In genomic region chr9:119958835-119959234, GRCm38 (mm10) we compare ENCODE assay signal across 16 mouse cellular contexts. TPM values are rescaled to one million over a fixed set of nuclear protein-coding genes. Genes with fewer than 3 reads are reported as not detected.
"Had no signal": no experiment of that assay in that cellular context is flagged by ENCODE, and none has a peak within 500 bp of the region (broad histone marks: within the 10 kb centered on the region; RNA-seq: fewer than 3 reads in every experiment).

No protein-coding gene starts in this region.

- ATAC-seq: liver, postnatal 0 days; lung, postnatal 0 days had no signal

- H3K9me3 ChIP-seq: kidney, embryonic 15.5 days; limb, embryonic 12.5 days; limb, embryonic 15.5 days had no signal

- DNase-seq: kidney, postnatal 10 days; left cerebral cortex, postnatal 4 days; liver, postnatal 0 days; lung, embryonic 14.5 days; midbrain, embryonic 14.5 days; thymus, adult 18-20 months; thymus, postnatal 36 days had no signal

- H3K4me3 ChIP-seq: kidney, embryonic 15.5 days; limb, embryonic 12.5 days; limb, embryonic 15.5 days had no signal

- H3K27ac ChIP-seq: kidney, embryonic 15.5 days; limb, embryonic 12.5 days; limb, embryonic 15.5 days; liver, embryonic 14.5 days had no signal

- H3K4me2 ChIP-seq: kidney, embryonic 15.5 days; limb, embryonic 12.5 days; limb, embryonic 15.5 days; liver, embryonic 11.5 days; lung, embryonic 14.5 days; midbrain, embryonic 11.5 days had no signal

- H3K27me3 ChIP-seq: kidney, embryonic 15.5 days; limb, embryonic 15.5 days had no signal

- H3K9ac ChIP-seq: kidney, embryonic 15.5 days; limb, embryonic 12.5 days; limb, embryonic 15.5 days; liver, embryonic 14.5 days; liver, postnatal 0 days; lung, embryonic 14.5 days had no signal

- H3K36me3 ChIP-seq: kidney, embryonic 15.5 days; limb, embryonic 12.5 days; limb, embryonic 15.5 days had no signal

RNA-seq across cellular contexts. Expression of gene Ttc21a, which starts 21.4 kb away (rescaled TPM):
- total RNA-seq: megakaryocyte-erythroid progenitor cell, adult 5-6 weeks had no signal
- polyA plus RNA-seq: small intestine, adult 2 months had no signal
